Mouse (Mus musculus) R1 (cell line): ENCODE results near the gene Pfkp.

Source experiments
- DNase-seq: peaks from one replicate; pipeline ENCODE4 v3.0.0-alpha.2; 2018; ENCODE audit warnings: low read depth, low spot score

Pfkp gene

DNA sequence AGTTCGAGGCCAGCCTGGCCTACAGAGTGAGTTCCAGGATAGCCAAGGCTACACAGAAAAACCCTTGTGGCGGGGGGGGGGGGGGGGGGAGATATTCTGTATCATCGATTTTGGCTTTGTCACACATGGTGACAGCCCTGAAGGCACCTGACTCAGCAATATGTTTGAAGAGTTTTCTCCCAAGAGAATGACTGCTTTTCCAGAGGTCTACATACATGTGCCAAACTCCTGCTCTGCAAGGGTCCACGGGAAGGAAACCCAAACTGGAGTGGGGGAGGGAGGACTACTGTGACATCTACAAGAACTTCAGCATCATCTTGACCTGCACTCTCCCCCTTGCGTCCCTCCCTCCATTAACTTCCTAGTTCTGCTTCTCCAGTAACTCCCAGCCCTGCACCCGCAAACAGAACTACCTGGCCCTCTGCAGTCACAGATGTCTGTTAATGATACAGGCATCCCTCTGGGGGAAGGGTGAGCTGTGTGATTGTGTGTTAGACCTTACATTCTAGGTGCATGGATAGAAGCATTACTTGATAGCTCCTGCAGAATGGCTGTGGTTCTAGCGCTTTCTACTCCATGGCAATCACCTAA is 10.9 kb downstream of the Pfkp start:
- no peak for DNase-seq

- DNase-seq: no peak
Measured at GRCm38 (mm10) chr13:6636976-6637375, 11.6 kb downstream of the Pfkp start.

DNA sequence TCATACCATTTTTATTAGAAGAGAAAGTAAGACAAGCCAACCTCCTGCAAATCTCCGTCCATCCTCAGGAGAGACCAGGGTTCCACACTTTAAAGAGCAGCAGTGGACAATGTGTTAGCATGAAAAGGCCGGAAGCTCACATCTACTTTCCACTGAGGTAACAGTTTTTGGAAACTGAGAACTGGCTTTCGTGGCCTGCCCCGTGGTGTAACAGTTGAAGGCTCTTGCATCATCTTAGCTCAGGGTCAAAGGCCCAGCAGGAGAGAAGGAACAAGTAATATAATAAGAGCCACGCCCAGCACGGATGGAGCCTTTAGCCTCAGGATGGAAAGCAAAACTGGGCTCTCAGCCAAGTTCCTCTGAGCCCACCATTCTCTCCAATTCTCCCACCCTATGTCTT is 12.1 kb downstream of the Pfkp start:
- DNase-seq: peak; percentile 80

DNA sequence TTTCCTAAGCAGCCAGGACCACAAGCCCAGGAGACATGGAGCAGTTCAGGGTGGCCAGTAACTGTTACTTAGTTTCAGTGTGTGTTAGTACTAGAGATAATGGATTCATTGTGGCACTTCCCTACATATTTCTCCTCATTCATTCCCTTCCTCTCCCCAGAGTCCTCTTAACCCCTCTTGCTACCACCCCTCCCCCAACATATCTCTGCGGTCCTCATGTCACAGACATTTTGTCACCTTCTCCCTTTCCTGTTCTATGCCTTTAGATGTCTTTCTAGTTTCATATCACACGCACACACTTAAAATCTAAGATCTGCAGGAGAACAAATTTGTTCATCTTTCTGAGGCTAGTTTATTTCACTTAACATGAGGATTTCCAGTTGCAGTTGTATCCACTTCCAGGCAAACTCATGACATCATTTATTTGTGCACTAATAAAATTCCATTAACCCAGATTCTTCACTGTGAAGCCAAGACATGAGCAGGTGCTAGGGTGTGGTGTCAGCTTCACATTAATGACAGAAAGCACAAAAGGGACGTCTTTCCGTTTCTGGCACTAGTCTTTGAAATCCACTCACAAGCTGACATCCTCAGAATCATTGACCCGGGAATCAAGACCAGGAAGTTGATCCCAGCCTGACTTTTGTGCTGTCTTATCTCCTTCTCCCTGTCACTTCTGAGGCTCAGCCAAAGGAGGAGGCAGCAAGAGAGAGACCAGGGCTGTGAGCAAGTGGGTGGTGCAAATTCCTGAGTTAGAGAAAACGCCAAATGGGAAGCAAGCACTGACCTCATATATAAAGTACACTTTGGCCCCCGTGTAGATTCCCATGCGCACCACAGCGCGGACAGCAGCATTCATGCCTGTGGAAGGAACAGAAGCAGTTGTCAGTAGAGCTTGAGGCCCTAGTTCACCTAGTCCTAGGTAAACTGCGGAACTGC is 13.2 kb downstream of the Pfkp start:
- peak; percentile 56 for DNase-seq

GRCm38 (mm10) chr13:6634063-6634462 is 14.5 kb downstream of the Pfkp start:
- DNase-seq: no peak

DNA sequence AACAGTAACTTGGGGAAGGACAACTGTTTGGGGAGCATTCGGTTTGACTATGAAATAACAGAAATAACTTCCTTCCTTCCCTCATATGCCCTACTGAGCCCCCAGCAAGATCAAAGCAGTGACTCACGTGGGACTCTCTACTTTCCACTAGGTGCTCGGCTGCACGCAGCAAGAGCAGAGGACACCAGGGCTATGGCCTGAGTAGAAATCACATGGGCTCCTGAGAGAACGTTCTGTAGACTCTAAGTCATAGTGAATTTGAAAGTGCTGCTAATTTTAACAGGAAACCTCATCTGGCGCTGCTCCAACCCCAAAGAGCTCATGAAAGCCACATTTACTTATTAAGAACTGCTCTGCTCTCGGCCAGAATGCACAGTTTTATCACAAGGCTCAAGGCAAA is 15.1 kb downstream of the Pfkp start:
- no peak for DNase-seq

DNA sequence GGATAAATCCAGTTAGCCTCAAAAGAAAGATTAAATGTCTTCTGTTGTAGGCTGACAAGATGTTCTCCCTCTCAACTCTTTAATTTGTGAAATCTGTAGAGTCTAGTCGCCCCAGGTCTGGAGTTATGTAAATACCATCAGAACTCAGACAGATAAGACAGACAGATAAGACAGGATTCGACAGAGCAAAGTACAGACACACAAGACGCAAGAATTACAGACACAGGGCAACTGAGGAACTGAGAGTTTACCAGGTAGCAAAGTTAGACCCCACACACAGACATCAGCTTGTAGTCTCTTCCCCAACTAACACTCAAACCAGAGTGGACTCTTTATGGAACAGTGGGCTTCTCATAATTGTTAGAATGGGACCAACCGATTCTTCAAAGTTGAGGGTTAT is 15.6 kb downstream of the Pfkp start:
- DNase-seq: no peak

DNA sequence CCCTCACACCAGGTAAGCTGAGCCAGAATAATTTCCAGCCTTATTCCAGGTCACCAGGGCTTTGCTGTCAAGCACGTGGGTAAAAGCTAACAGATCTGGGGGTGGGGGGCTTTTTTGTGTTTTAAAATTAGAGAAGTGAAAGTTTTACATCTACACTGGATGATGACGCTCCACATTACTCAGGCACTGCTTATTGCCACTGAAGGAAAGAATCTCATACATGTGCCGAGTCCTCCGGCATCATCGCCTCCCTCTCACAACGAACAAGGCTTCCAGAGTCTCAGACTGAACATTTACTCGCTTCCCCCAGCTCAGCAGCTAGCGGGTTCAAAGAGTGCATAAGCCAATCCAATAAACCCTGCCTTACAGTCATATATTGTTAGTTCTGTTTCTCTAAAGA is 16.1 kb downstream of the Pfkp start:
- no peak for DNase-seq

GRCm38 (mm10) chr13:6631772-6632510 is 16.6 kb downstream of the Pfkp start:
- no peak for DNase-seq

- no peak for DNase-seq
Measured at GRCm38 (mm10) chr13:6630660-6631059, 17.9 kb downstream of the Pfkp start.

GRCm38 (mm10) chr13:6629927-6630326 is 18.6 kb downstream of the Pfkp start:
- no peak for DNase-seq

DNA sequence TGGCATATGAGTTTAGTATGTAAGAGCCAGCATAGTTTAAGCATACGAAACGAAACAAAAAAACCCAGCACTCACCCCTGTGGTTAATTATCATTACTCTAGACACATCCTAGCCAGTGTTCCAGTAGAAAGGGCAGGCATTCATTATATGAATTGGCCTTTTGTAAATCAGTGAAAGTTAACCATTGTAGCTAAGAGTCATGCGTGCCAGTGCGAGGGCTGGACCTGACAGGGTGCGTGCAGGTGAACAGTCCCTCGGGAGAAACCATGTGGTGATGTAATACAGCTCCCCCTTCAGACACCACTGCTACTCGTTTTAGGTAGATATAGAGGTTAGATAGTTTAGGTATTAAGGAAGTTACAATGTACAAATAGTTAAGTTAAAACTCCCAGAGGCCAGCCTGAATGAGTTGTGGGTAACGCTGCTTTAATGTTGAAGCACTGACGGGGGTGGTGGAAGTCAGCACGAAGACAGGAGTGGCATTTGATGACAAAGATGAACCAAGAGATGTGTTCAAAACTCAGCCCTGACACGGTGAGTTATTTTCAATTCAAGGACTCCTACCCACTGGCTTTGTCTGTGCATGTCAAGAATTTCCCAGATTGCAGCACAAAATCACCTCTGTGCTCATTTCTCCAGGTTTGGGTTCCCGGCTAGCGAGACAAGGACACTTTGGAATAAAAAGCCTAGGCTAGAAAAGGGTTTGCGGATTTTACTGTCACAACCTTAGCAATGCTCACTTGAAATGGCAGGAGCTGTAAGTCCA is 19.4 kb downstream of the Pfkp start:
- DNase-seq: no peak

GRCm38 (mm10) chr13:6628261-6628660 is 20.3 kb downstream of the Pfkp start:
- DNase-seq: no peak

GRCm38 (mm10) chr13:6627352-6627751 is 21.2 kb downstream of the Pfkp start:
- no peak for DNase-seq

GRCm38 (mm10) chr13:6626508-6627114 is 22.0 kb downstream of the Pfkp start:
- peak; percentile 61 for DNase-seq

GRCm38 (mm10) chr13:6625942-6626341 is 22.6 kb downstream of the Pfkp start:
- DNase-seq: peak; percentile 79

DNA sequence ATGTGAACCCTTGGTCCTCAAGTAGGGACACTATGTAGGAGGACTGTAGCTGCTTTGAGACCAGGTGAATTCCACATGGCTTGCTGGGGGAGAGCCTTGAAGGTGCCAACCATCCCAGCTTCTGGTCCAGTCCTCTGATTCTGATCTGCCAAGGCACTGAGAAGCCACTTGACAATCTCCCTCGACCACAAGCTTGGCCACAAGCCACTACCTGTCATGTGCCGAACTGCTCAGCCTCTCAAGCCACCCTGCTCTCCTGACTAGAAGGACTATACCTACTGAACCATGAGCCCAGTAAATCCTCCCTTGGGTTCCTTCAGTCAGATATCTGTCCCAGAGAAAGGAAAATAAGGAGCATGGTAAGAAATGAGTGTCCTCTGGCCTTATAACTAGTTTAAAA is 24.0 kb downstream of the Pfkp start:
- no peak for DNase-seq

DNA sequence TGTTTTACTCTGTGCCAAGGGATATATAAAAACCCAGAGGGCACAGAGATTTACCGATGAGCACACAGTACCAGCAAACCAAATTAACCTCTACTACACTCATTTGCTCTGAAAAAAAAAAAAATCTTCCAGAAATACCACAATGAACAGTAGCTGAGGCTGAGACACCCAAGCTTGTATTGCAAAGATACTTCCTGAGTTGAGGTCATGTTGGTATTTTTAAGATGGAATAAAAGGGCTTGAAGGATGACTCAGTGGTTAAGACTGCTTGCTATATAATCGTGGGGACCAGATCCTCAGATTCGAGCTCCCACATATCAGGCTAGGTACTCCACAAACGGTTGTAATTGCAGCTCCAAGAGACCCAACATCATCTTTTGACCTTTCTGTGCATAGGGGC is 24.5 kb downstream of the Pfkp start:
- DNase-seq: no peak

- peak; percentile 54 for DNase-seq
Measured at GRCm38 (mm10) chr13:6621831-6622230, 26.7 kb downstream of the Pfkp start.

GRCm38 (mm10) chr13:6620250-6620649 is 28.3 kb downstream of the Pfkp start:
- no peak for DNase-seq

- no peak for DNase-seq
Measured at GRCm38 (mm10) chr13:6618711-6619110, 29.9 kb downstream of the Pfkp start.
